Mouse (Mus musculus): ENCODE results near the gene Nckap5l.

GRCm38 (mm10) chr15:99502311-99502831, 44.8 kb upstream of the Nckap5l start:
- TF ChIP-seq POLR2AphosphoS2 (IDR thresholded peaks at IDR 0.05; ENCODE audit: low read depth, low read length) (no peak), CTCF (conservative IDR thresholded peaks at IDR 0.05 in 1 of 2, IDR thresholded peaks at IDR 0.05 in 1 of 2; ENCODE audit: low read depth in 2 of 2, low read length in 2 of 2) (no peak), NELFE (IDR thresholded peaks at IDR 0.05; ENCODE audit: low read depth, low read length) (no peak), EP300 (IDR thresholded peaks at IDR 0.05; ENCODE audit: low read length) (no peak), POLR2A (IDR thresholded peaks at IDR 0.05; ENCODE audit: low read depth, low read length) (no peak), TCF12 (IDR thresholded peaks at IDR 0.05; ENCODE audit: low read depth, low read length) (no peak), MXI1 (IDR thresholded peaks at IDR 0.05; ENCODE audit: low read depth, low read length) (no peak), ELF1 (IDR thresholded peaks at IDR 0.05; ENCODE audit: low read depth, low read length) (no peak), USF1 (IDR thresholded peaks at IDR 0.05; ENCODE audit: low read depth, low read length) (no peak), MAFK (IDR thresholded peaks at IDR 0.05; ENCODE audit: insufficient replicate concordance, low read length) (0 out of 2 replicates have a peak, but pooled peaks have one; percentile 12), CHD2 (IDR thresholded peaks at IDR 0.05; ENCODE audit: low read length) (no peak), SMC3 (IDR thresholded peaks at IDR 0.05; ENCODE audit: low read depth, low read length) (no peak), BHLHE40 (IDR thresholded peaks at IDR 0.05; ENCODE audit: low read depth, low read length) (peak; percentile 17; the same call in 1 of the 2 replicates), ZMIZ1 (IDR thresholded peaks at IDR 0.05; ENCODE audit: low read depth, low read length) (no peak)
